Mouse (Mus musculus) adrenal gland, postnatal 4 days (tissue): ENCODE data around the gene Daxx. TPM values are rescaled to one million over a fixed set of nuclear protein-coding genes. Genes with fewer than 3 reads are reported as not detected.

Experiments
- DNase-seq, 2 experiments: peaks; one replicate each; pipeline ENCODE4 v3.0.0; 2021 to 2022; ENCODE audit warnings: low spot score in 2 of 2, mixed read lengths in 2 of 2
- microRNA-seq: library from miRNA; unstranded; fragments of <30 nt; microRNA quantifications from one replicate; pipeline ENCODE4 v1.2.0, GENCODE M21; 2021
- total RNA-seq, 2 experiments: library from RNA; stranded (reverse); gene quantifications; 2 replicates each; pipeline ENCODE4 v1.2.3; 2021

Daxx gene
- total RNA-seq, 2 experiments from 2014 or later, result 34.7 to 37.8 TPM

GRCm38 (mm10) chr17:33959135-33959534, 49.9 kb downstream of the Daxx start:
- DNase-seq, result no peak

- DNase-seq, result no peak
Observed at GRCm38 (mm10) chr17:33959948-33960347, 50.7 kb downstream of the Daxx start.

GRCm38 (mm10) chr17:33962876-33963275, 53.7 kb downstream of the Daxx start:
- DNase-seq, result no peak

Small RNAs within 50 kb of the gene (microRNA-seq; reads per million reads assigned to microRNA genes)
- gene Gm27740, result not detected

Other genes starting within 250 kb of the Daxx start
- 100 to 1,000 TPM; 197 to 237 TPM for gene Hnrnpm, start 222.6 kb upstream of the Daxx start, total RNA-seq
- gene March2, start 190.7 kb upstream of the Daxx start, total RNA-seq, result 10 to 100 TPM; 85.4 to 85.6 TPM
- gene Rab11b, start 148.9 kb upstream of the Daxx start, total RNA-seq, result 100 to 1,000 TPM; 305 to 306 TPM
- 10 to 100 TPM; 43.9 to 68.2 TPM for gene Angptl4, start 127.6 kb upstream of the Daxx start, total RNA-seq
- 100 to 1,000 TPM; 117 to 136 TPM for gene Kank3, start 98.9 kb upstream of the Daxx start, total RNA-seq
- gene Rps28, start 84.9 kb upstream of the Daxx start, total RNA-seq, result 1,000 to 10,000 TPM; 1,918 to 2,060 TPM
- gene Ndufa7, start 84.8 kb upstream of the Daxx start, total RNA-seq, result 100 to 1,000 TPM; 354 to 402 TPM
- 10 to 100 TPM; 34.3 to 36.0 TPM for gene Cd320, start 66.3 kb upstream of the Daxx start, total RNA-seq
- gene Gm7029, start 35.6 kb upstream of the Daxx start, total RNA-seq, result not detected
- 10 to 100 TPM; 30.5 to 31.0 TPM for gene Kifc1, start 18.8 kb upstream of the Daxx start, total RNA-seq
- gene Platr17, start 4.3 kb upstream of the Daxx start, total RNA-seq, result not detected
- gene Tapbp, start 6.5 kb downstream of the Daxx start, total RNA-seq, result 100 to 1,000 TPM; 122 to 131 TPM
- gene Zbtb22, start 6.5 kb downstream of the Daxx start, total RNA-seq, result 10 to 100 TPM; 43.0 to 47.1 TPM
- gene Rgl2, start 20.1 kb downstream of the Daxx start, total RNA-seq, result 10 to 100 TPM; 87.9 to 94.5 TPM
- 10 to 100 TPM; 96.5 to 98.1 TPM for gene Pfdn6, start 30.9 kb downstream of the Daxx start, total RNA-seq
- 10 to 100 TPM; 35.1 to 35.2 TPM for gene Wdr46, start 31.2 kb downstream of the Daxx start, total RNA-seq
- 1 to 10 TPM; 7.1 to 7.2 TPM for gene B3galt4, start 42.1 kb downstream of the Daxx start, total RNA-seq
- gene Vps52, start 46.4 kb downstream of the Daxx start, total RNA-seq, result 10 to 100 TPM; 62.8 to 72.5 TPM
- 1,000 to 10,000 TPM; 1,180 to 1,281 TPM for gene Rps18, start 46.6 kb downstream of the Daxx start, total RNA-seq
- gene H2-K1, start 90.9 kb downstream of the Daxx start, total RNA-seq, result 100 to 1,000 TPM; 173 to 174 TPM
- 10 to 100 TPM; 49.0 to 54.3 TPM for gene Ring1, start 115.3 kb downstream of the Daxx start, total RNA-seq
- gene H2-Ke6, start 118.6 kb downstream of the Daxx start, total RNA-seq, result 100 to 1,000 TPM; 135 to 144 TPM
- 100 to 1,000 TPM; 145 to 156 TPM for gene Slc39a7, start 122.3 kb downstream of the Daxx start, total RNA-seq
- 10 to 100 TPM; 74.5 to 78.0 TPM for gene Rxrb, start 122.4 kb downstream of the Daxx start, total RNA-seq
- 1 to 10 TPM; 3.1 to 6.4 TPM for gene Col11a2, start 130.0 kb downstream of the Daxx start, total RNA-seq
- gene H2-Oa, start 182.9 kb downstream of the Daxx start, total RNA-seq, result under 1 TPM in 1 of 2 experiments, not detected in 1; 0.31 TPM
- 10 to 100 TPM; 11.2 to 11.7 TPM for gene H2-DMa, start 210.1 kb downstream of the Daxx start, total RNA-seq
- gene Brd2, start 213.2 kb downstream of the Daxx start, total RNA-seq, result 100 to 1,000 TPM; 225 to 226 TPM
- gene H2-DMb2, start 233.9 kb downstream of the Daxx start, total RNA-seq, result 1 to 10 TPM; 1.2 to 3.0 TPM
- 1 to 10 TPM; 1.9 to 3.8 TPM for gene H2-DMb1, start 243.7 kb downstream of the Daxx start, total RNA-seq